Mouse (Mus musculus): ENCODE data around the gene Cntn4. TPM values are rescaled to one million over a fixed set of nuclear protein-coding genes. Genes with fewer than 3 reads are reported as not detected.

The Cntn4 gene
- polyA plus RNA-seq, 1 experiment from 2014 or later: 0.09 TPM

- Histone ChIP-seq H3K36me3 (ENCODE audit: control insufficient read depth, insufficient read depth) (no peaks in the 10 kb centered on the region), H3K27ac (ENCODE audit: low read length) (no peak overlapping the region), H3K4me3 (ENCODE audit: low read depth, low read length) (no peak overlapping the region), H3K27me3 (ENCODE audit: control insufficient read depth, insufficient read depth, low read depth, low read length) (no peaks in the 10 kb centered on the region), H3K9ac (ENCODE audit: low read depth, low read length) (no peak overlapping the region), H3K4me1 (ENCODE audit: control insufficient read depth, low read depth, low read length) (no peaks in the 10 kb centered on the region), H3K9me3 (replicated peaks; ENCODE audit: control insufficient read depth, low read length) (no peaks in the 10 kb centered on the region), H3K4me2 (ENCODE audit: low read depth, low read length) (no peak overlapping the region)
- no peak for ATAC-seq (ENCODE audit: low read depth)
- WGBS (ENCODE audit: insufficient replicate concordance): 51% methylated on average over 3 of the region's 3 CpGs
Measured at GRCm38 (mm10) chr6:106441246-106441645, 763.8 kb downstream of the Cntn4 start.

GRCm38 (mm10) chr6:106454131-106454838, 776.8 kb downstream of the Cntn4 start:
- no peaks in the 10 kb centered on the region for H3K9me3 ChIP-seq (replicated peaks; ENCODE audit: control insufficient read depth, low read length)
- H3K4me3 ChIP-seq (ENCODE audit: low read depth, low read length): no peak overlapping the region
- 51% methylated on average over 3 of the region's 3 CpGs for WGBS (ENCODE audit: insufficient replicate concordance)
- H3K4me2 ChIP-seq (ENCODE audit: low read depth, low read length): no peak overlapping the region
- no peaks in the 10 kb centered on the region for H3K36me3 ChIP-seq (ENCODE audit: control insufficient read depth, insufficient read depth)
- H3K27ac ChIP-seq (ENCODE audit: low read length): no peak overlapping the region
- H3K27me3 ChIP-seq (ENCODE audit: control insufficient read depth, insufficient read depth, low read depth, low read length): no peaks in the 10 kb centered on the region
- no peaks in the 10 kb centered on the region for H3K4me1 ChIP-seq (ENCODE audit: control insufficient read depth, low read depth, low read length)
- no peak for ATAC-seq (ENCODE audit: low read depth)
- H3K9ac ChIP-seq (ENCODE audit: low read depth, low read length): no peak overlapping the region

DNA sequence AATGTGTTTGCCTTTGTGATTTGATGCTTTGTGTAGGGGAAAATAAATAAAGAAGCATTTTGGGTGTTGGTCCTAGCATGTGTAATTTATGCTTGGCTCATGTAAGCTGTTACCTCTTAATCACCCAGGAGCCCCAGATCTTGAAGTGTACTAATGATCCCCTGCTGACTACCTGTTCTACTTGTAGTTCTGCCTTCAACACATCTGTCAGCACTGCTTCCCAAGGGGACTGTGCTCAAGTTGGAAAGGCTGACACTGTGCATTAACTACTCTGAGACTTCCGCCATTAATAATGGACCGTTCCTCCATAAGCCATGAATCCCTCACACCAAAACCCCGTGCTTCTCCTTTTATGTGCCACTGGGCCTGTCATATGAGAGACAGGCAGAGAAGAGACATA, 778.2 kb downstream of the Cntn4 start:
- H3K4me3 ChIP-seq (ENCODE audit: low read depth, low read length): no peak overlapping the region
- no peaks in the 10 kb centered on the region for H3K36me3 ChIP-seq (ENCODE audit: control insufficient read depth, insufficient read depth)
- H3K27me3 ChIP-seq (ENCODE audit: control insufficient read depth, insufficient read depth, low read depth, low read length): no peaks in the 10 kb centered on the region
- WGBS (ENCODE audit: insufficient replicate concordance): 67% methylated on average over 3 of the region's 3 CpGs
- no peak overlapping the region for H3K9ac ChIP-seq (ENCODE audit: low read depth, low read length)
- ATAC-seq (ENCODE audit: low read depth): no peak
- H3K4me1 ChIP-seq (ENCODE audit: control insufficient read depth, low read depth, low read length): no peaks in the 10 kb centered on the region
- no peak overlapping the region for H3K27ac ChIP-seq (ENCODE audit: low read length)
- no peaks in the 10 kb centered on the region for H3K9me3 ChIP-seq (replicated peaks; ENCODE audit: control insufficient read depth, low read length)
- H3K4me2 ChIP-seq (ENCODE audit: low read depth, low read length): no peak overlapping the region

- Histone ChIP-seq H3K27me3 (ENCODE audit: control insufficient read depth, insufficient read depth, low read depth, low read length) (no peaks in the 10 kb centered on the region), H3K4me3 (ENCODE audit: low read depth, low read length) (no peak overlapping the region), H3K4me2 (ENCODE audit: low read depth, low read length) (no peak overlapping the region), H3K9ac (ENCODE audit: low read depth, low read length) (no peak overlapping the region), H3K9me3 (replicated peaks; ENCODE audit: control insufficient read depth, low read length) (no peaks in the 10 kb centered on the region), H3K4me1 (ENCODE audit: control insufficient read depth, low read depth, low read length) (no peaks in the 10 kb centered on the region), H3K27ac (ENCODE audit: low read length) (no peak overlapping the region), H3K36me3 (ENCODE audit: control insufficient read depth, insufficient read depth) (no peaks in the 10 kb centered on the region)
- no peak for ATAC-seq (ENCODE audit: low read depth)
- WGBS (ENCODE audit: insufficient replicate concordance): 58% methylated on average over 6 of the region's 6 CpGs
Measured at GRCm38 (mm10) chr6:106458166-106458565, 780.7 kb downstream of the Cntn4 start.

- Histone ChIP-seq H3K4me3 (ENCODE audit: low read depth, low read length) (no peak overlapping the region), H3K9me3 (replicated peaks; ENCODE audit: control insufficient read depth, low read length) (no peaks in the 10 kb centered on the region), H3K27me3 (ENCODE audit: control insufficient read depth, insufficient read depth, low read depth, low read length) (no peaks in the 10 kb centered on the region), H3K36me3 (ENCODE audit: control insufficient read depth, insufficient read depth) (no peaks in the 10 kb centered on the region), H3K4me2 (ENCODE audit: low read depth, low read length) (no peak overlapping the region), H3K4me1 (ENCODE audit: control insufficient read depth, low read depth, low read length) (no peaks in the 10 kb centered on the region), H3K27ac (ENCODE audit: low read length) (no peak overlapping the region), H3K9ac (ENCODE audit: low read depth, low read length) (no peak overlapping the region)
- no peak for ATAC-seq (ENCODE audit: low read depth)
- WGBS (ENCODE audit: insufficient replicate concordance): 73% methylated on average over 6 of the region's 6 CpGs
Measured at GRCm38 (mm10) chr6:106462403-106462802, 784.9 kb downstream of the Cntn4 start.

DNA sequence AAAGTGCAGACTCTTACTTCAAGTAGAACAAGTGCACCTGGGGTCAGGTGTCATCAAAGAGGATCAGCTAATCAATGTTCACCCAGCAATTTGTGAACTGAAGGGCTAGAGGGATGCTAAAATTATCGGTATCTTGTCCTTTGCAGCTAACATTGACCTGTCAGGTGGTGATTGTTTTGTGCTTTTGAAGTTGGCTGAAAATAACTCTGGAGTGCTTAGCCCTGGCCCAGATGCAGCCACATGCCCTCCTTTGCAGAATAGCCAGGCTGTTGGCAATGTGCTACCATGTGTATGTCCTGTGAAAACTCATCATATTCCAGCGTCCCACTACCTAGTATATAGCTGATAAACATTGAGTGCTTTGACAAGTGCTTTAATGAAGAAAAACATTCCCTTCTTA, 786.4 kb downstream of the Cntn4 start:
- WGBS (ENCODE audit: insufficient replicate concordance): 44% methylated on average over 2 of the region's 2 CpGs
- no peak for ATAC-seq (ENCODE audit: low read depth)

GRCm38 (mm10) chr6:106465766-106466165, 788.3 kb downstream of the Cntn4 start:
- ATAC-seq (ENCODE audit: low read depth): no peak
- no peak overlapping the region for H3K4me2 ChIP-seq (ENCODE audit: low read depth, low read length)
- H3K4me1 ChIP-seq (ENCODE audit: control insufficient read depth, low read depth, low read length): no peaks in the 10 kb centered on the region
- 21% methylated on average over 2 of the region's 2 CpGs for WGBS (ENCODE audit: insufficient replicate concordance)
- H3K9me3 ChIP-seq (replicated peaks; ENCODE audit: control insufficient read depth, low read length): no peaks in the 10 kb centered on the region
- H3K4me3 ChIP-seq (ENCODE audit: low read depth, low read length): no peak overlapping the region
- no peak overlapping the region for H3K9ac ChIP-seq (ENCODE audit: low read depth, low read length)
- no peak overlapping the region for H3K27ac ChIP-seq (ENCODE audit: low read length)
- no peaks in the 10 kb centered on the region for H3K36me3 ChIP-seq (ENCODE audit: control insufficient read depth, insufficient read depth)
- H3K27me3 ChIP-seq (ENCODE audit: control insufficient read depth, insufficient read depth, low read depth, low read length): no peaks in the 10 kb centered on the region

More for the DNA sequence above, 786.4 kb downstream of the Cntn4 start:
- no peaks in the 10 kb centered on the region for H3K4me1 ChIP-seq (ENCODE audit: control insufficient read depth, low read depth, low read length)
- no peak overlapping the region for H3K9ac ChIP-seq (ENCODE audit: low read depth, low read length)
- no peak overlapping the region for H3K4me3 ChIP-seq (ENCODE audit: low read depth, low read length)
- H3K9me3 ChIP-seq (replicated peaks; ENCODE audit: control insufficient read depth, low read length): no peaks in the 10 kb centered on the region
- no peaks in the 10 kb centered on the region for H3K27me3 ChIP-seq (ENCODE audit: control insufficient read depth, insufficient read depth, low read depth, low read length)
- H3K4me2 ChIP-seq (ENCODE audit: low read depth, low read length): no peak overlapping the region
- no peaks in the 10 kb centered on the region for H3K36me3 ChIP-seq (ENCODE audit: control insufficient read depth, insufficient read depth)
- H3K27ac ChIP-seq (ENCODE audit: low read length): no peak overlapping the region

- no peaks in the 10 kb centered on the region for H3K36me3 ChIP-seq (ENCODE audit: control insufficient read depth, insufficient read depth)
- no peak for ATAC-seq (ENCODE audit: low read depth)
- no peak overlapping the region for H3K27ac ChIP-seq (ENCODE audit: low read length)
- H3K4me2 ChIP-seq (ENCODE audit: low read depth, low read length): no peak overlapping the region
- no peaks in the 10 kb centered on the region for H3K9me3 ChIP-seq (replicated peaks; ENCODE audit: control insufficient read depth, low read length)
- no peaks in the 10 kb centered on the region for H3K4me1 ChIP-seq (ENCODE audit: control insufficient read depth, low read depth, low read length)
- H3K4me3 ChIP-seq (ENCODE audit: low read depth, low read length): no peak overlapping the region
- WGBS (ENCODE audit: insufficient replicate concordance): 56% methylated on average over 5 of the region's 5 CpGs
- H3K9ac ChIP-seq (ENCODE audit: low read depth, low read length): no peak overlapping the region
- no peaks in the 10 kb centered on the region for H3K27me3 ChIP-seq (ENCODE audit: control insufficient read depth, insufficient read depth, low read depth, low read length)
Measured at GRCm38 (mm10) chr6:106466267-106467029, 789.0 kb downstream of the Cntn4 start.
